Mouse (Mus musculus) ES-E14 (cell line): Measurements from ENCODE around the gene Tap2. TPM values are rescaled to one million over a fixed set of nuclear protein-coding genes. Genes with fewer than 3 reads are reported as not detected.

Experiments
- DNase-seq: peaks from one replicate; pipeline ENCODE4 v3.0.0-alpha.2; 2013; ENCODE audit warnings: low read depth, low spot score
- H3K27ac ChIP-seq: 2 replicates; pipeline ENCODE4 v1.5.1; 2012; ENCODE audit warnings: low read depth, mild to moderate bottlenecking, low read length, moderate library complexity, mixed read lengths; ENCODE audit not compliant: poor library complexity, insufficient read depth, severe bottlenecking
- H3K36me3 ChIP-seq: 2 replicates; pipeline ENCODE4 v1.6.1; 2012; ENCODE audit warnings: mild to moderate bottlenecking, low read length, moderate library complexity, mixed read lengths; ENCODE audit not compliant: control insufficient read depth, poor library complexity, insufficient read depth, severe bottlenecking
- H3K4me1 ChIP-seq, 2 experiments: fragments of 150-350 bp in 1 of 2; sonication (generic) in 1 of 2; 2 replicates each; pipeline ENCODE4 v1.6.1; 2012; ENCODE audit warnings: low read length in 2 of 2, mild to moderate bottlenecking in 1 of 2, mixed read lengths in 1 of 2; ENCODE audit not compliant: control insufficient read depth in 2 of 2, insufficient read depth in 2 of 2, poor library complexity in 1 of 2
- H3K4me3 ChIP-seq, 2 experiments: fragments of 150-350 bp in 1 of 2; sonication (generic) in 1 of 2; 2 replicates each; pipeline ENCODE4 v1.5.1; 2012; ENCODE audit warnings: low read length in 2 of 2, low read depth in 1 of 2, mild to moderate bottlenecking in 1 of 2, mixed read lengths in 1 of 2; ENCODE audit not compliant: insufficient read depth in 1 of 2, poor library complexity in 1 of 2, severe bottlenecking in 1 of 2
- H3K9ac ChIP-seq: 2 replicates; pipeline ENCODE4 v1.6.1; 2012; ENCODE audit warnings: low read depth, mild to moderate bottlenecking, low read length, mixed read lengths; ENCODE audit not compliant: poor library complexity, insufficient read depth, severe bottlenecking
- H3K9me3 ChIP-seq: fragments of 150-350 bp; sonication (generic); 2 replicates; pipeline ENCODE4 v1.6.1; 2012; ENCODE audit warnings: low read depth, mild to moderate bottlenecking, low read length; ENCODE audit not compliant: control insufficient read depth, insufficient read depth
- CHD2 ChIP-seq: IDR thresholded peaks from 2 replicates; pipeline ENCODE4 v1.6.1; 2014; ENCODE audit warnings: mild to moderate bottlenecking, low read depth, low read length, inconsistent platforms
- HCFC1 ChIP-seq: IDR thresholded peaks from 2 replicates; pipeline ENCODE4 v1.6.1; 2012; ENCODE audit warnings: low read length, inconsistent platforms, borderline replicate concordance; ENCODE audit not compliant: insufficient read depth
- MAFK ChIP-seq: IDR thresholded peaks from 2 replicates; pipeline ENCODE4 v1.6.1; 2014; ENCODE audit warnings: mild to moderate bottlenecking, low read depth, low read length, inconsistent platforms; ENCODE audit not compliant: insufficient read depth
- ZC3H11A ChIP-seq: IDR thresholded peaks from 2 replicates; pipeline ENCODE4 v1.6.1; 2012; ENCODE audit warnings: low read depth, mild to moderate bottlenecking, inconsistent platforms, low read length, borderline replicate concordance
- ZNF384 ChIP-seq: IDR thresholded peaks from 2 replicates; pipeline ENCODE4 v1.6.1; 2012; ENCODE audit warnings: low read depth, low read length, inconsistent platforms
- in situ Hi-C, 2 experiments: fragments of 600-800 bp; cut with MboI; formaldehyde crosslinking; loops; one replicate each; pipeline ENCODE4 v1.15.1; 2025; ENCODE audit warnings: low sequenced_read_pairs in 2 of 2, inconsistent platforms in 1 of 2; ENCODE audit not compliant: unreplicated experiment in 2 of 2
- total RNA-seq: library from RNA; depleted of rRNA; stranded (reverse); fragments of 300-350 nt; gene quantifications from 2 replicates; pipeline ENCODE4 v1.2.3, GENCODE M21; 2012

The Tap2 gene
- total RNA-seq, 1 experiment, result 4.0 TPM

DNA sequence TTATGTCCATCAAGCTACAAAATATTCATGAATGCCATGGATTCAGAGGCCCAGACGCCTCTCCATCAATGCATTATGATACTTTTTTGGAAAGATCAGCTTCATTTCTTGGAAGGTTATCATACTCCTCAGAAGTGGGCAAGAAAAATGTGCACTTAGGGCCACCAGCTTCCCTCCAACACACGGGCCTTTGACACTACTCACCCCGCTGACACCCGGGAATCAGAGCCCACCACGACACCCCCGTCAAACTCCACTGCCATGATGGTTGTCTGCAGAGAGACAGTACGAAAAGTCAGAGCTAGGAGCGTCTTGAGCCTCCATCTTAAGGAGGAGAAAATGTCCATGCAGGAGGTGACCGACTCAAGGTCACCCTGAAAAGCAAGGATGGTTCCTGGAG is 17.8 kb upstream of the Tap2 start:
- Histone ChIP-seq H3K9ac (no peak overlapping the region), H3K4me1 (peaks cover 0 to 3% of the 10 kb centered on the region in 2 experiments; a peak in 1 of 4 replicates), H3K27ac (no peak overlapping the region), H3K4me3 (no peak overlapping the region), H3K9me3 (no peaks in the 10 kb centered on the region), H3K36me3 (no peaks in the 10 kb centered on the region)
- in situ Hi-C loops, result no loop called here
- DNase-seq, result no peak
- no peak for TF ChIP-seq MAFK
- TF ChIP-seq ZC3H11A, result no peak
- TF ChIP-seq ZNF384, result no peak

DNA sequence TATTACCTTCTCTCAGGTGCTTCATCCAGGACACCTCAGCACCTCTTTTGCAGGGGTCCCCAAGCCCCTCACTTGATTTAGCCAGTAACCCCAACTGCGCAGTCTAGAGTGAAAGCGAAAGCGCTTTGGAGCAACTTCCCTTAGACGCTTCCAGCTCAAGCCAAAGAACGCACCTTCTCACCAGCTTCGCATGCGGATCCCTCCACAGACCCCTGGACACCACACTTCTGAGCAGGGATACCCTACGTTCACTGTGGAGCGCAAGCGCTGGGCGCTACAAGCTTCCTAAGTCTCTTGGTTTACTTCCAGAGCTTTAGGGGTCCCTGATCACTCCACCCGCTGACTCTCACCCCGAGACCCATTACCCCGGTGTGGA is 16.5 kb upstream of the Tap2 start:
- Histone ChIP-seq H3K4me3 (peak overlapping the region; percentile 45 to 88), H3K36me3 (no peaks in the 10 kb centered on the region), H3K9ac (peak overlapping the region; percentile 54; the same call in 1 of the 2 replicates), H3K9me3 (no peaks in the 10 kb centered on the region), H3K4me1 (peaks cover 0 to 3% of the 10 kb centered on the region in 2 experiments; a peak in 1 of 4 replicates), H3K27ac (no peak overlapping the region)
- no peak for DNase-seq
- TF ChIP-seq HCFC1 (no peak), MAFK (no peak), CHD2 (no peak), ZNF384 (no peak), ZC3H11A (no peak)
- in situ Hi-C loops, result no loop called here

DNA sequence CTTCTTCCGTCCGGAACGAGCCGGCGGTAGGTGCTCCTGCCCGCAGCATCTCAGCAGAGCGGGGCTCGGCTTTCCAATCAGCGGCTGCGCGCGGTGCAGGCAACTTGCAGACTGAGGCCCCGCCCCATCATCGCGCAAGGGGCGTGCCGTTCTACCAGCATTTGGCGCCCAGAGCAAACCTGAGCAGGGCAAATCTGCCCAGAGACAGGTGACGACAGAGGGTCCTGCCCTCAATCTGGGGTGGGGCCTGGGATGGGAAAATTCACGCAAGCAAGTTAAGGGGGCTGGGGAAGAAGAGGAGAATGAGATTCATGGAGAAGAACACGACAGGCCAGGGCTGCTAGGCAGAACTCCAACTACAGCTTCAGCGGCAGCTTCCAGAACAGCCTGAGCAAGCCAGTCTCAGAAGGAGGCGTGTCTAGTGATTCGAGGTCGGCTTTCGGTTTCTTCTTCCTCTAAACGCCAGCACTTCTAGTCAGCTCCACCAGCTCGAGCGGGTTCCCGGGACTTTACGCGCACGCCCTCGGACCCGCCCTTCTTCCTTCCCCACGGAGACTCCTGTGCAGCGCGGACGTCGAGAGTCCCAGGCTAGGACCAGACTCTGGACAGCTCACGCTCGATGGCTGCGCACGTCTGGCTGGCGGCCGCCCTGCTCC is 15.9 kb upstream of the Tap2 start, which contains the start of the genes Tap1 and Psmb9:
TSS of gene Tap1 (plus strand) at position 293 of the 656 bp plus-strand sequence.
TSS of gene Psmb9 (minus strand) at position 504 of the 656 bp plus-strand sequence.
- no peak for TF ChIP-seq HCFC1
- peak; percentile 86 for TF ChIP-seq CHD2
- TF ChIP-seq ZC3H11A, result no peak
- TF ChIP-seq MAFK, result no peak
- no peak within 1 kb of the TSS for H3K27ac ChIP-seq
- no peaks in the 10 kb centered on the region for H3K9me3 ChIP-seq

GRCm38 (mm10) chr17:34188010-34188409 is 15.3 kb upstream of the Tap2 start:
- Histone ChIP-seq H3K4me3 (peak overlapping the region; percentile 66 to 88), H3K4me1 (peaks cover 0 to 5% of the 10 kb centered on the region in 2 experiments; a peak in 1 of 4 replicates), H3K36me3 (no peaks in the 10 kb centered on the region), H3K9ac (peak overlapping the region; percentile 37), H3K27ac (no peak overlapping the region), H3K9me3 (no peaks in the 10 kb centered on the region)
- TF ChIP-seq MAFK (no peak), ZNF384 (no peak), HCFC1 (no peak)
- no peak for DNase-seq
- in situ Hi-C loops, result no loop called here

More for the DNA sequence above, 15.9 kb upstream of the Tap2 start, which contains the start of the genes Tap1 and Psmb9:
- DNase-seq, result peak; percentile 96
- in situ Hi-C loops, result no loop called here
- Histone ChIP-seq H3K4me1 (peaks cover 0 to 3% of the 10 kb centered on the region in 2 experiments; a peak in 1 of 4 replicates), H3K4me3 (peak within 1 kb of the TSS; percentile 66 to 88), H3K9ac (peak within 1 kb of the TSS; percentile 54), H3K36me3 (no peaks in the 10 kb centered on the region)

GRCm38 (mm10) chr17:34188986-34189385 is 14.3 kb upstream of the Tap2 start:
- H3K9ac ChIP-seq, result no peak overlapping the region
- TF ChIP-seq ZC3H11A, result no peak
- no peak overlapping the region for H3K27ac ChIP-seq
- no peaks in the 10 kb centered on the region for H3K9me3 ChIP-seq
- no peak for DNase-seq
- peaks cover 0 to 8% of the 10 kb centered on the region in 2 experiments; a peak in 1 of 4 replicates for H3K4me1 ChIP-seq
- in situ Hi-C loops, result no loop called here
- no peaks in the 10 kb centered on the region for H3K36me3 ChIP-seq
- H3K4me3 ChIP-seq, result no peak overlapping the region
